In the genomic region with DNA sequence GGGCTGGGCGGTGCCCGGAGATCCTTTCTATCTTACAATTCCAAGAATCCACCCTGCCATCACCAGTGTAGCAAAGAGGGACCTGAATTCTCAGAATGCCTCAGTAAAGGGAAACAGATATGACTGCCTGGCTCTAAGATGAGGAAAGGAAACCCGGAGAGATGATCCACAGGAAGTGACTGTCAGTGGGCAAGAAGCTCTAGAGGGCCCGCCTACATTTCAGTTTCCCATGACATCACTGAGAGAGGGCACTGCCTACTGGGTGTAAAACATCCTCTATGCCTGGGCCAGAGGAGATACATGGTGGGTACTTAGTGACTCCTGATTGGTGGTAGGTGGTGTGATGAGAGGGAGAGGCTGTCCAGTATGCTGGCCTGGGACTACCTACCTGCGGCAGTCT, we compare ENCODE assay signal across 31 mouse cellular contexts. TPM values are rescaled to one million over a fixed set of nuclear protein-coding genes. Genes with fewer than 3 reads are reported as not detected.
A peak's percentile ranks its signal among the peaks of the same experiment; 100 is the strongest.
DNase-seq lines count a peak whose midpoint lies in the region; ATAC-seq and TF ChIP-seq lines count a peak whose summit lies in the region.
"Had no signal": no experiment of that assay in that cellular context is flagged by ENCODE, and none has a peak within 500 bp of the region (broad histone marks: within the 10 kb centered on the region; RNA-seq: fewer than 3 reads in every experiment).

No protein-coding gene starts in this region.

- no peak overlapping the region for H3K9ac ChIP-seq in heart, postnatal 0 days (replicated peaks; ENCODE audit: low read depth, low read length)
- no peak overlapping the region for H3K9ac ChIP-seq in CH12.LX (ENCODE audit: insufficient read depth, low read depth)
- H3K9ac ChIP-seq: forebrain, embryonic 13.5 days; heart, embryonic 12.5 days; liver, embryonic 12.5 days; liver, postnatal 0 days; neural tube, embryonic 12.5 days had no signal

- dilution Hi-C loops in CH12.LX (cut with MboI; ENCODE audit: extremely low pct_ligation_motif_present, extremely low pct_unique_long_range_greater_than_20kb, low sequenced_read_pairs) = no loop called here

- ATAC-seq in heart, postnatal 0 days (ENCODE audit: insufficient read depth, low read depth) = no peak
- ATAC-seq: forebrain, embryonic 13.5 days; hindbrain, postnatal 0 days; intestine, embryonic 16.5 days; liver, embryonic 12.5 days; liver, postnatal 0 days; midbrain, embryonic 16.5 days had no signal

- no peaks in the 10 kb centered on the region for H3K4me1 ChIP-seq in heart, postnatal 0 days (ENCODE audit: control insufficient read depth, insufficient read depth)
- H3K4me1 ChIP-seq in CH12.LX (ENCODE audit: control insufficient read depth in 1 of 2, insufficient read depth in 2 of 2) = peaks cover 2 to 8% of the 10 kb centered on the region in 2 experiments; a peak in 1 of 4 replicates
- H3K4me1 ChIP-seq: forebrain, embryonic 13.5 days; liver, embryonic 12.5 days; neural tube, embryonic 12.5 days had no signal

- TF ChIP-seq EP300 in heart, postnatal 0 days (IDR thresholded peaks at IDR 0.05; ENCODE audit: low read depth) = no peak
- TF ChIP-seq EP300 in CH12.LX (IDR thresholded peaks at IDR 0.05; ENCODE audit: low read length) = no peak

- no peak for TF ChIP-seq POLR2A in CH12.LX (IDR thresholded peaks at IDR 0.05; ENCODE audit: low read depth, low read length)

- 0 out of 2 replicates have a peak overlapping the region, but pooled peaks have one; percentile 16 for H3K27ac ChIP-seq in heart, postnatal 0 days (ENCODE audit: low read depth)
- no peak overlapping the region for H3K27ac ChIP-seq in CH12.LX (ENCODE audit: insufficient read depth, low read depth)
- H3K27ac ChIP-seq: forebrain, embryonic 13.5 days; hindbrain, postnatal 0 days; kidney, postnatal 0 days; liver, embryonic 12.5 days; macrophage; neural tube, embryonic 12.5 days; stomach, postnatal 0 days had no signal

- WGBS in heart, postnatal 0 days = 57% methylated on average over 5 of the region's 5 CpGs

- in situ Hi-C loops in CH12.LX (cut with MboI; ENCODE audit: low pct_ligation_motif_present, low pct_unique_long_range_greater_than_20kb, low sequenced_read_pairs) = no loop called here

- no peak overlapping the region for H3K4me3 ChIP-seq in heart, postnatal 0 days (ENCODE audit: low read depth, low read length)
- no peak overlapping the region for H3K4me3 ChIP-seq in CH12.LX (replicated peaks in 1 of 3; ENCODE audit: low read depth in 2 of 3, low read length in 2 of 3, poor library complexity in 1 of 3)
- H3K4me3 ChIP-seq: forebrain, embryonic 13.5 days; heart, embryonic 12.5 days; liver, embryonic 12.5 days; neural tube, embryonic 12.5 days had no signal

- no peak for TF ChIP-seq RAD21 in CH12.LX (IDR thresholded peaks at IDR 0.05; ENCODE audit: low read depth, low read length)

- H3K4me2 ChIP-seq in heart, postnatal 0 days (ENCODE audit: low read depth, low read length) = no peak overlapping the region
- no peak overlapping the region for H3K4me2 ChIP-seq in CH12.LX (ENCODE audit: insufficient read depth, low read depth, poor library complexity, severe bottlenecking)
- H3K4me2 ChIP-seq: forebrain, embryonic 13.5 days; heart, embryonic 12.5 days; liver, embryonic 12.5 days; midbrain, embryonic 11.5 days; neural tube, embryonic 12.5 days had no signal

- no peaks in the 10 kb centered on the region for H3K36me3 ChIP-seq in heart, postnatal 0 days (replicated peaks; ENCODE audit: control insufficient read depth, insufficient read depth, low read length)
- H3K36me3 ChIP-seq in CH12.LX (replicated peaks in 1 of 2; ENCODE audit: control insufficient read depth in 1 of 2, insufficient read depth in 1 of 2, low read length in 1 of 2) = no peaks in the 10 kb centered on the region
- H3K36me3 ChIP-seq: G1E; heart, embryonic 12.5 days; liver, embryonic 12.5 days; neural tube, embryonic 12.5 days had no signal

- no peak for DNase-seq in heart, postnatal 0 days (ENCODE audit: low spot score)
- DNase-seq in heart, adult 9 months (ENCODE audit: low spot score in 2 of 2) = no peak
- DNase-seq in 3T3-L1 (ENCODE audit: low read depth, low spot score) (peak; percentile 69), CH12.LX (ENCODE audit: extremely low read depth) (peak; percentile 43)
- DNase-seq in induced T-regulatory cell, adult 2 months (ENCODE audit: low read depth) = peak; percentile 35
- no peak for DNase-seq in cerebellum, adult 11-12 months
- no peak for DNase-seq in embryo, embryonic 11 days
- DNase-seq: adrenal gland, postnatal 10 days; cerebellum, adult 18-20 months; cerebellum, postnatal 10 days; gastrocnemius, postnatal 10 days; heart, postnatal 14 days; kidney, adult 8-10 months; layer of hippocampus, adult 9-11 months; liver, postnatal 0 days; lung, postnatal 10 days; right cerebral cortex, postnatal 4 days; thymus, adult 18-20 months; thymus, postnatal 4 days had no signal

- H3K79me2 ChIP-seq in CH12.LX (replicated peaks; ENCODE audit: control insufficient read depth, extremely low read depth, insufficient read depth, poor library complexity, severe bottlenecking) = no peaks in the 10 kb centered on the region

- no peak for TF ChIP-seq CTCF in heart, postnatal 0 days (IDR thresholded peaks at IDR 0.05; ENCODE audit: low read depth)
- TF ChIP-seq CTCF in CH12.LX (conservative IDR thresholded peaks at IDR 0.05 in 1 of 2, IDR thresholded peaks at IDR 0.05 in 1 of 2; ENCODE audit: low read depth in 2 of 2, low read length in 2 of 2) = no peak

- H3K9me3 ChIP-seq in heart, postnatal 0 days (replicated peaks; ENCODE audit: control insufficient read depth, low read length) = no peaks in the 10 kb centered on the region
- no peaks in the 10 kb centered on the region for H3K9me3 ChIP-seq in CH12.LX (replicated peaks; ENCODE audit: low read length)
- H3K9me3 ChIP-seq: forebrain, embryonic 13.5 days; G1E; heart, embryonic 12.5 days; liver, embryonic 12.5 days; neural tube, embryonic 12.5 days had no signal

- no peaks in the 10 kb centered on the region for H3K27me3 ChIP-seq in heart, postnatal 0 days (ENCODE audit: control insufficient read depth, insufficient read depth, low read length)
- no peaks in the 10 kb centered on the region for H3K27me3 ChIP-seq in CH12.LX (replicated peaks)
- H3K27me3 ChIP-seq: forebrain, embryonic 13.5 days; heart, embryonic 12.5 days; liver, embryonic 12.5 days; neural tube, embryonic 12.5 days had no signal

TF ChIP-seq in CH12.LX, 34 proteins besides CTCF, POLR2A, EP300 and RAD21:
- TF ChIP-seq USF2 (conservative IDR thresholded peaks at IDR 0.05; ENCODE audit: low read depth, low read length) (no peak), MAX (IDR thresholded peaks at IDR 0.05; ENCODE audit: low read length) (no peak), BHLHE40 (IDR thresholded peaks at IDR 0.05; ENCODE audit: low read depth, low read length) (no peak), TBP (conservative IDR thresholded peaks at IDR 0.05; ENCODE audit: low read depth, low read length) (no peak), USF1 (IDR thresholded peaks at IDR 0.05; ENCODE audit: low read depth, low read length) (no peak), GABPA (IDR thresholded peaks at IDR 0.05; ENCODE audit: insufficient replicate concordance, low read depth, low read length) (no peak), JUN (IDR thresholded peaks at IDR 0.05; ENCODE audit: insufficient read depth, low read depth, low read length) (no peak)
TF ChIP-seq in CH12.LX: peak in this region for 0.

RNA-seq across cellular contexts. Expression of a gene that starts 58.6 kb away (rescaled TPM):
- 113 and 121 TPM in 2 replicates for total RNA-seq in heart, postnatal 0 days (2014; rRNA removed; ENCODE audit: low replicate concordance)
- 85.0 and 90.0 TPM in 2 replicates for polyA plus RNA-seq in heart, postnatal 0 days (2015; fragmentation: Nextera tagmentation; extraction: Ambion mirVana)
- total RNA-seq in CH12.LX (2012; rRNA removed) (not detected in 2 replicates), CH12.LX (2014; rRNA removed) (not detected in 2 replicates)
- polyA plus RNA-seq in CH12.LX (2012; ENCODE audit: insufficient read length, low read depth) = not detected in 2 replicates
- polyA plus RNA-seq: G1E, macrophage had no signal

Comparison
In these comparisons a context has a peak if more than half of its experiments do, and no peak if none do; other contexts are left out.
1. DNase-seq: peak in 3T3-L1 (single experiment), CH12.LX (single experiment) and induced T-regulatory cell, adult 2 months (single experiment); none in heart, postnatal 0 days (single experiment), heart, adult 9 months (0 of 2), cerebellum, adult 11-12 months (single experiment) and embryo, embryonic 11 days (single experiment).
2. RNA of a gene that starts 58.6 kb away (total RNA-seq): 113 to 121 TPM in heart, postnatal 0 days; not detected in CH12.LX; every median in the first group is over 100 times any median in the second.